Mouse (Mus musculus) gastrocnemius, adult 18-20 months (tissue): Measurements from ENCODE around the gene H2al1j. TPM values are rescaled to one million over a fixed set of nuclear protein-coding genes. Genes with fewer than 3 reads are reported as not detected.

Source experiments
- total RNA-seq, 2 experiments: library from RNA; stranded (reverse); gene quantifications; 2 replicates each; pipeline ENCODE4 v1.2.3; 2021

Gene H2al1j
- total RNA-seq, 2 experiments from 2014 or later, result not detected

Other genes starting within 250 kb of the H2al1j start
- not detected for gene H2al1a, start 28.6 kb upstream of the H2al1j start, total RNA-seq
- gene H2al1b, start 25.4 kb upstream of the H2al1j start, total RNA-seq, result not detected
- gene H2al1c, start 22.2 kb upstream of the H2al1j start, total RNA-seq, result not detected
- gene H2al1d, start 19.0 kb upstream of the H2al1j start, total RNA-seq, result not detected
- gene H2al1e, start 15.9 kb upstream of the H2al1j start, total RNA-seq, result not detected
- not detected for gene H2al1f, start 12.7 kb upstream of the H2al1j start, total RNA-seq
- gene H2al1g, start 9.6 kb upstream of the H2al1j start, total RNA-seq, result not detected
- not detected for gene H2al1h, start 6.3 kb upstream of the H2al1j start, total RNA-seq
- gene H2al1i, start 3.2 kb upstream of the H2al1j start, total RNA-seq, result not detected